Mouse (Mus musculus): ENCODE data around the gene Mrc2. TPM values are rescaled to one million over a fixed set of nuclear protein-coding genes. Genes with fewer than 3 reads are reported as not detected.
A peak's percentile ranks its signal among the peaks of the same experiment; 100 is the strongest.

The Mrc2 gene
- polyA plus RNA-seq, 1 experiment from 2014 or later: 5.3 TPM

DNA sequence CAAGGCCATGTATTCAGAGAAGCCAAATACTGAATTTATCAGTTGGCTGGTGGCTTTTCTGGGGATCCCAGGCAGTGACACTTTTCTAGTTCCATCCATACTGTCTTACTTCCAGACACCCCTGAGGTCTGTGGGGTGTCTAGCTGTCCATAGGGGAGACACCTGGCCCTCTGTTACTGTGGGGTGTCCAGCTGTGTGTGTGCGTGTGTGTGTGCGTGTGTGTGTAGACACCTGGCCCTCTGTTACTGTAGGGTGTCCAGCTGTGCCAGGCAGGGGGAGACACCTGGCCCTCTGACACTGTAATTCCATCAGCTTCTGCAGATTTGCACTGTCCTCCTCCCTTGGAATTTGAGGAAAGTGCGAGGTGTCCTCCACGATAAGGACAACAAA, 61.4 kb downstream of the Mrc2 start:
- no peak overlapping the region for H3K9ac ChIP-seq (replicated peaks)
- H3K4me3 ChIP-seq (replicated peaks): no peak overlapping the region
- H3K36me3 ChIP-seq: no peaks in the 10 kb centered on the region; the same call in 1 of the 2 replicates
- H3K4me2 ChIP-seq (replicated peaks): no peak overlapping the region
- no peak for ATAC-seq
- no peaks in the 10 kb centered on the region for H3K27me3 ChIP-seq
- H3K27ac ChIP-seq: no peak overlapping the region
- 92% methylated on average over 4 of the region's 4 CpGs for WGBS
- H3K4me1 ChIP-seq (replicated peaks): peaks cover 5% of the 10 kb centered on the region; the same call in 1 of the 2 replicates
- no peaks in the 10 kb centered on the region for H3K9me3 ChIP-seq

DNA sequence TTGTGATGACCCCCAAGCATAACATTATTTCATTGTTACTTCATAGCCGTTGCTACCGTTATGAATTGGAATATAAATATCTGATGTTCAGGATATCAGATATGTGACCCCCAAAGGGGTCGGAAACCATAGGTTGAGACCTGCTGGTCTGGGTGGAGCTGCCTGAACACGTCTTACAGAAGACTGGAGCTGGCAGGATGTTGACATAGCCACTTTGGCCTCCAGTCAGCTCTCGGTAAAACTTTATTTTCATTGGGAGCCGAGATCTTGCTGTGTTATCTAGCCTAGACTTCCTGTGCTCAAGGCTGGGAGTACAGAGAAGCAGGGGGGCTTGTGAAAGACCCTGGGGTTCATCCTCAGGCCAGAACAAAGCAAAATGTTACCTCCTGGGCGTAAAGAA, 63.9 kb downstream of the Mrc2 start:
- Histone ChIP-seq H3K4me1 (replicated peaks) (peaks cover 5% of the 10 kb centered on the region; the same call in 1 of the 2 replicates), H3K9me3 (no peaks in the 10 kb centered on the region), H3K4me3 (replicated peaks) (no peak overlapping the region), H3K27ac (no peak overlapping the region), H3K36me3 (no peaks in the 10 kb centered on the region), H3K27me3 (peaks cover 7% of the 10 kb centered on the region), H3K4me2 (replicated peaks) (no peak overlapping the region), H3K9ac (replicated peaks) (no peak overlapping the region)
- ATAC-seq: no peak
- WGBS: 85% methylated on average over 7 of the region's 7 CpGs

DNA sequence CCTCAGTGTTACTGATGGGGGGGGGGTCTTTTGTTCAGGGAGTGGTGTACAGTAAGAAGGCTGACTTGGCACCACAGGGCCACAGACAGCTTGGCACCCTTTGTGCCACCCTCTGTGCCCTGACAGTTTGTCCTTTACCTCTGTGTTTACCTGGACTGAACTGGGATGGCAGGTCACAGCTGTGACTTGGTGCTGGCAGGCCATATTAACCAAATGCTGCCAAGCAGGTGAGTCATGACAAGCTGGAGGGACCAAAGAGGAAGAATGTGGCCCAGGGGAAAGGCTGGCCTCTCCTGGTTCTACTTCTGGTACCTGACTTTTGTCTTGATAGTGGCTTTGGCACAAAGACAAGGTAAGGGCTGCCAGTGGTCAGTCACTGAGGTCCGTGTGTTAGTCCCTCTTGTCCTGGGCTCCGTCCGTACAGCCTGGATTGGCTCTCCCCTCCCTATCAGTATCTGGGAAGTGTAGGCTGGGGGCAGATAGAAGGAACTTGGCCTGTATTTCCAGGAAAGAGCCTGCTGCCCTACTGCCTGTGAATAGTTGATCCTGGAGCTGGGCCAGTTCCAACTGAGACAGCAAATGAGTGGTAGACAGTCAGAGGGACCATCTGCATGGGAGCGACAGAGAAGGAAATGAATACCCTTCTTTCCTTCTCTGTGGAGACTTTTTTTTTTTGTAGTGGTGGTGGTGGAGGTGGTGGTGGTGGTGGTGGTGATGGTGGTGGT, 69.8 kb downstream of the Mrc2 start:
- no peak for ATAC-seq
- Histone ChIP-seq H3K9ac (replicated peaks) (no peak overlapping the region), H3K27me3 (peaks cover 14% of the 10 kb centered on the region), H3K36me3 (no peaks in the 10 kb centered on the region), H3K4me2 (replicated peaks) (no peak overlapping the region), H3K4me3 (replicated peaks) (no peak overlapping the region), H3K27ac (no peak overlapping the region), H3K4me1 (replicated peaks) (peaks cover 36% of the 10 kb centered on the region), H3K9me3 (no peaks in the 10 kb centered on the region)
- 94% methylated on average over 4 of the region's 4 CpGs for WGBS

DNA sequence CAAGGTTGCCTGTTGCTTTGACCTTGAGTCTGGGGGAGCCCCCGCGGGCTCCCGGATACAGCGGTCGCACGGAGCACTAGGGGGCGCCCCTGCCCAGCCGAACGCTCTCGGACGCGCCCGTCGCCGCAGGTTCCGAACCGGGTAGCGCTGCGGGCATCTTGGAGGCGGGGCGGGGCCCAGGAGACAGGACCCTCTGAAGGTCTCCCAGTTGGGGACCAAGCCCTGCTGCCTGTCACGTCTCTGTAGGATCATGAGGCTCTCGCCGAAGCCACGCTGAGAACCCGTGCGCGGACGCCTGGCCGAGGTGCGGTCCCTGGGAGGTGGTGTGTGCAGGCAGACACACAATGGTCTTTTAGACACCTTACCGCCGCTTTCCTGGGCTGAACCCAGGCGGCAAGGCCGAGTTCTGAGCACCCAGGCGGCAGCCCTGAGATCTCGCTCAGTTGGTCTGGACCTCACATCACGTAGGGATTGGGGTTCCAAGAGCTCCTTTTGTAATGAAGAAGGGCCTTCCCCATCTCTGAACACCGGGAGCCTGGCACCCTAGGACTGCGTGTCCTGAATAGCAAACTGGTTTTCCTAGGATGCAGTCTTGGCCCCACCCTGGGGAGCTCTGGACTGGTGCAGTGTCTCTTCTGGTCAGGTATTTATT, 70.6 kb downstream of the Mrc2 start:
- H3K36me3 ChIP-seq: no peaks in the 10 kb centered on the region
- H3K27me3 ChIP-seq: peaks cover 14% of the 10 kb centered on the region
- peak; percentile 81 for ATAC-seq
- WGBS: under 1% methylated on average over 40 of the region's 40 CpGs
- no peaks in the 10 kb centered on the region for H3K9me3 ChIP-seq
- peak overlapping the region; percentile 70 for H3K4me2 ChIP-seq (replicated peaks)
- H3K4me3 ChIP-seq (replicated peaks): peak overlapping the region; percentile 54
- H3K9ac ChIP-seq (replicated peaks): peak overlapping the region; percentile 76
- H3K27ac ChIP-seq: peak overlapping the region; percentile 78
- H3K4me1 ChIP-seq (replicated peaks): peaks cover 36% of the 10 kb centered on the region

DNA sequence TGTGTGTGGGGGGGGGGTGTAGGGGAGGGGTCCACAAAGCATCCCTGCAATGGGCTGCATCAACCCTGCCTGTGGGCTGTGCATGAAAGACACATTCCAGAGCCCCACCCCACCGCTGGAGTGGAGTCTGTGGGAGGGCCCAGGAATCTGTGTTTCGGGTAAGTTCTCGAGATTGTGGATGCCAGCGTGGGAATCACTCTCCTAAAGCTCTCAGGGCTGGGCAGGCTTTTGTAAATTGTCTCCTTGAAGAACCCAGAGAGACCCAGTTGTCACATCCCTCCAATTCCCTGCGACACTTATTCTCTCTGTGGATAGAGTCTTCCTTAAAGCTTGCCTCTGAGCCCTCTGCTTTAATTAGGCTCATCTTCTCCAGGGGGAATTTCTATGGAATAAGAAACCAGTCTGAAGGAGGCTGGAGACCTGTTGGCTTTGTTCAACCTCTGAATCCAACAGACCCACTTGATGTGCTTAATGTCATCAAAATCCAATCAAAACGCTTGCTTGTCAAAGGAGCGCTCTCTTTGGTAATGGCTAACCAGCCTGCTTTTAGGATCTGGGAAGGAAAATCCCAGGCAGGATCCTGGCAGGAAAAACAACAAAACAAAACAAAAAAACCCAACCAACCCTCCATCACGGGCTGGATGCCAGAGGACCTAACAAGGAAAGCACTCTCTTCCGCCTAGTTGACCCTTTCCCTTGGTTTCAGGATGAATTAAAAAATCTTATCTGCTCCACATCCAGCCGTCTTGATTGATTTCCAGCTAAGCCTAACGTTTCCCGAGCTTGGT, 71.3 kb downstream of the Mrc2 start:
- peak overlapping the region; percentile 76 for H3K9ac ChIP-seq (replicated peaks)
- no peaks in the 10 kb centered on the region for H3K36me3 ChIP-seq
- H3K4me2 ChIP-seq (replicated peaks): peak overlapping the region; percentile 70
- peaks cover 36% of the 10 kb centered on the region for H3K4me1 ChIP-seq (replicated peaks)
- peak overlapping the region; percentile 54 for H3K4me3 ChIP-seq (replicated peaks)
- peaks cover 14% of the 10 kb centered on the region for H3K27me3 ChIP-seq
- peak overlapping the region; percentile 78 for H3K27ac ChIP-seq
- no peaks in the 10 kb centered on the region for H3K9me3 ChIP-seq
- ATAC-seq: peak; percentile 73; the same call in 1 of the 2 replicates
- WGBS: 22% methylated on average over 12 of the region's 12 CpGs

DNA sequence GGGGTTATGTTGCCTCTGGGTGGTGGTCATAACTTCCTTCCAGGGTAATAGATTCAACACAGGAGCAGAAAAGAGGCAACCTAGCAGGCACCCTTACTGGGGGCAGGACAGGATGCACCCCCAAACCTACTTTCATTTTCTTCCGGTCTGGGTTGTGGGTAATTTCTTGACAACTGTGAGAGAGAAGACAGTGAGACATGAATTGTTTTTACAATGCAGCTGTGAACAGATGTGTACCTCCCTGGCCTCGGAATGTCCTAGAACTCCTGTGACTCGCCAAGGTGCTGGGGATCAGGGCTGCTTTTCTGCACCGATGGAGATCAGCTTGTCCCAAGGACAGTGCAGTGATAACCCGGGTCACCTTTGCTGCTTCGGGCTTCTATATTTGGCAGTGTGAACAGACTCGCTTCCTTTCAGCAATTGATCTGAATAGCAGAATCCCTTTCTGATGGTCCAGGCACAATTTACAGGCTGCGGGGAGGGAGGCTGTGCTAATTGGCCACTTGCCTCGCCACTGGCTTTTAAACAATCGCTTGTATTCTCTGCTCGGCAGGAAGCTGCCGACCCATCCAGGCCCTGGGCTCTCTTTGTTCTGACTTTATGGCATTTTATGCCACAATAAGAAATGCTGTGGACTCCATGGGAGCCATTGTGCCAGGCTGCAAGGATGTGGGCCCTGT, 72.1 kb downstream of the Mrc2 start:
- Histone ChIP-seq H3K4me3 (replicated peaks) (peak overlapping the region; percentile 54), H3K27me3 (peaks cover 14% of the 10 kb centered on the region), H3K9me3 (no peaks in the 10 kb centered on the region), H3K4me2 (replicated peaks) (peak overlapping the region; percentile 70), H3K36me3 (no peaks in the 10 kb centered on the region), H3K4me1 (replicated peaks) (peaks cover 36% of the 10 kb centered on the region), H3K9ac (replicated peaks) (peak overlapping the region; percentile 76), H3K27ac (peak overlapping the region; percentile 78)
- 17% methylated on average over 12 of the region's 12 CpGs for WGBS
- ATAC-seq: no peak

DNA sequence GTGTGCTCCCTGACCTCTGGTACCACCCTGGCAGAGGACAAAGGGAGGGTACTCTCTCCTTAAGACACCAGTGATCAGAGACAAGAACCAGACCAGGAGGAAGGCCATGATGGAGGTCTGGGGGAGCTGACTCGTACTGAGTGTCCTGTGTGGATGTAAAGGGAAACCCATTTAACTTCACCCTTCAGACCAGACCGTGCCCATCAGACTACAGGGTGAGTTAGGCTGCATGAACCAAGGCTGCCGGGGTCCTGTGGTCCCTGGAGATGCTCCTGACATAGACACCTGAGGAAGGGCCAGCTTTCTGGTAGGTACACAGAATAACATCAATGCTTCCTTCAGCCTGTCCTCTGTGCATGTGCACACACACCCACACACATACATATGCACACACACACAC, 73.2 kb downstream of the Mrc2 start:
- Histone ChIP-seq H3K4me1 (replicated peaks) (peaks cover 36% of the 10 kb centered on the region), H3K9ac (replicated peaks) (no peak overlapping the region), H3K36me3 (no peaks in the 10 kb centered on the region), H3K27me3 (peaks cover 13% of the 10 kb centered on the region), H3K4me2 (replicated peaks) (peak overlapping the region; percentile 70), H3K4me3 (replicated peaks) (no peak overlapping the region), H3K9me3 (no peaks in the 10 kb centered on the region), H3K27ac (peak overlapping the region; percentile 78)
- ATAC-seq: no peak
- WGBS: 88% methylated on average over 3 of the region's 3 CpGs

DNA sequence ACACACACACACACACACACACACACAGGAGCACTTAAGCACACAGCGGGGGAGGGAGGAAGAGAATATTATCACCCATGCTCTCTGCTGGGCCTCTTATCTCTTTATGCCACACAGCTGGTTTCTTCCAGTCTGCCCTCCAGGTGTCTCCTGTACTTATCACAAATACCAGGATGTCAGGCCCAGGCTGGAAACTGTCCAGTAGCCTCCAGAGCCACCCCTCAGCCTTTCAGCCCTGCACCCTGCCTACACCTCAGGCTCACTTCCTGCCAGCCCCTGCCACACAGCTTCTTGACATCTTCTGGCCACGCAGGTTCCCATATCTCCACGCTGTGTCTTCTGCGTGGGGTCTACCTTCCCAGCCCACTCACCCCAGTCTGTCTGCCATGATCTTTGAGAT, 73.6 kb downstream of the Mrc2 start:
- H3K27ac ChIP-seq: no peak overlapping the region; the same call in 1 of the 2 replicates
- WGBS: 81% methylated on average over 3 of the region's 4 CpGs
- H3K9ac ChIP-seq (replicated peaks): no peak overlapping the region
- H3K27me3 ChIP-seq: peaks cover 10% of the 10 kb centered on the region
- H3K4me2 ChIP-seq (replicated peaks): no peak overlapping the region
- no peak for ATAC-seq
- H3K9me3 ChIP-seq: no peaks in the 10 kb centered on the region
- no peaks in the 10 kb centered on the region for H3K36me3 ChIP-seq
- no peak overlapping the region for H3K4me3 ChIP-seq (replicated peaks)
- H3K4me1 ChIP-seq (replicated peaks): peaks cover 36% of the 10 kb centered on the region

DNA sequence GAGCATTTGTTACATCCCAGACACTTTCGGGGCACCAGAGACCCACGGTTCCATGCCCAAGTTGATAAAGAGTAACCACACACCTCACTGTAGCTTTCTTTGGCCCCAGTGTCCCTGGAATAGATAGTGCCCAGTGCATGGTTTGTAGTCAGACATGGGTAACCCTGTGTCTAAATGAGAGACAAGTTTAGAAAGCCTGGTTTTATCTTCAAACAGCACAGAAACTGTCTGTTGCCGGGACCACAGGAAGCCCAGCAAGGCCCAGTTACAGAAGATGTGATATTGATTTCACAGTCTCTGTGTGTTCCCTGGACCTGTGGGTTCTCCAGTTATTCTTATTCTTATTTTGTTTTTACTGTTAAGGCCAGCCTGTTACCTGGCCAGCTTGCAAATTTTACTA, 74.7 kb downstream of the Mrc2 start:
- WGBS: 94% methylated on average over 3 of the region's 3 CpGs
- ATAC-seq: no peak
- no peak overlapping the region for H3K4me3 ChIP-seq (replicated peaks)
- no peaks in the 10 kb centered on the region for H3K9me3 ChIP-seq
- H3K9ac ChIP-seq (replicated peaks): no peak overlapping the region
- peaks cover 36% of the 10 kb centered on the region for H3K4me1 ChIP-seq (replicated peaks)
- H3K4me2 ChIP-seq (replicated peaks): no peak overlapping the region
- H3K27me3 ChIP-seq: no peaks in the 10 kb centered on the region
- no peaks in the 10 kb centered on the region for H3K36me3 ChIP-seq
- H3K27ac ChIP-seq: no peak overlapping the region

DNA sequence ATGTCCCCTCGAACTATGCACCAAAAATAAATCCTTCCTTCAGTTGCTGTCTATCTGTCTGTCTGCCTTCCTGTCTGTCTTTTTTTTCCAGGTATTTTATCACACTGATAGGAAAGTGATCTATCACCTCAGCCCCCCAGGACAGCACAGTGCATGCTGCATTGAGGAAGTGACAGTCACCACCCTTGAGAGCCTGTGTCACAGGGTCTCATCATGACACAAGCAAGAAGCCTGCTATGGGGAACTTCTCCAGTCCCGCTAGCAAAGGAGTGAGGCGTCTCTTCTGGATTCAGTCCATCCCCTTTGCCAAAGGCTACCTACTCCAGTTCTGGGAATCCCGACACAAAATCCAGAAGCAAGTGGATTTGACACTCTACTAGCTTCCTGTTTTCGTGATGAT, 76.4 kb downstream of the Mrc2 start:
- 92% methylated on average over 5 of the region's 5 CpGs for WGBS

DNA sequence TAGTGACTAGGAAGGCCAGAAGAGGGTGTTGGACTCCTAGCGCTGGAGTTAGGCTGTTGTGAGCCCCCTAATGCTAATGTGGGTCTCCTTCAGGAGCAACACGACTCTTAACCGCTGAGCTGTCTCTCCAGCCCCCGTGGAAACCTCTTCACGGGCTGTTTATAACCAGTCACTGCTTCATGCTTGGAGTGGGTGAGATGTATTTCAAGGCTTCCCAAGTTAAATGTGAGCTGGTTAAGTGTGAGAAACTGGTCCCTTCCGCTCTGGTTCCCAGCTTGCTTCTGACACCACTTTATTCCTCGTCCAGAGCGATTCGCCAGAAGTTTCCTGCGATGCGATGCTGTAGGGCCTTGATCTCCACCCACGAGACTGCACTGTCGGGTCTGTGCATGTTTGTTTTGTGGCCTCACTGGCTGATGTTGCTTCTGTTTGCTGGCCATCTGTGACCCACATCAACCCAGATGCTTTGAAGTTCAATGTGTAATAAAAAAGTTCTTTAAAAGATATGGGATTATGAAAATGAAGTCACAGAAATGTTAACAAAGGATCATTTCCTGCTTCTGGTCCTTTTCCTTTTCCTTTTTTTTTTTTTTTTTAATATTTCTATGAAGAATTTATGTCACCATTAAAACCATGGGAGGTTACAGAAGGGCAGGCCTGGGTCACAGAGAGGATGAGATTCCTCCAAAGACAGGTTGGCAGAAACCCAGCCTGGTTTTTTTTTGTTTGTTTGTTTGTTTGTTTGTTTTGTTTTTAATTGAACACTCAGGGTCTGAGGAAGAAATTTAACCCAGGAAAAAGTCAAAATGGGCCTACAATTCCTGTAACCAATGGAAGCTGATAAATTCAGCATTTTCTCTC, 77.3 kb downstream of the Mrc2 start:
- Histone ChIP-seq H3K4me1 (replicated peaks) (peaks cover 17% of the 10 kb centered on the region), H3K4me3 (replicated peaks) (no peak overlapping the region), H3K36me3 (no peaks in the 10 kb centered on the region), H3K27ac (no peak overlapping the region), H3K9me3 (no peaks in the 10 kb centered on the region), H3K9ac (replicated peaks) (no peak overlapping the region), H3K4me2 (replicated peaks) (no peak overlapping the region), H3K27me3 (no peaks in the 10 kb centered on the region)
- WGBS: 87% methylated on average over 13 of the region's 13 CpGs
- no peak for ATAC-seq

More for the DNA sequence above, 76.4 kb downstream of the Mrc2 start:
- H3K4me3 ChIP-seq (replicated peaks): no peak overlapping the region
- no peak for ATAC-seq
- no peak overlapping the region for H3K4me2 ChIP-seq (replicated peaks)
- H3K9ac ChIP-seq (replicated peaks): no peak overlapping the region
- no peaks in the 10 kb centered on the region for H3K9me3 ChIP-seq
- H3K36me3 ChIP-seq: no peaks in the 10 kb centered on the region
- peaks cover 26% of the 10 kb centered on the region for H3K4me1 ChIP-seq (replicated peaks)
- H3K27ac ChIP-seq: no peak overlapping the region
- no peaks in the 10 kb centered on the region for H3K27me3 ChIP-seq

Data from midbrain, embryonic 13.5 days (tissue).